Mouse (Mus musculus) liver, embryonic 15.5 days (tissue): ENCODE measurements around the gene Arhgap30. TPM values are rescaled to one million over a fixed set of nuclear protein-coding genes. Genes with fewer than 3 reads are reported as not detected.

Experiments
- ATAC-seq: fragments of 200-750 bp; cut with Nextera tagmentation; 2 replicates; pipeline ENCODE4 v1.8.0; 2017; ENCODE audit warnings: moderate number of reproducible peaks, mild to moderate bottlenecking, moderate library complexity; ENCODE audit not compliant: insufficient read depth
- H3K27ac ChIP-seq: fragments of 300-500 bp; sonication (generic); replicated peaks from 2 replicates; pipeline ENCODE4 v1.5.1; 2015; ENCODE audit warnings: mild to moderate bottlenecking, inconsistent platforms
- H3K27me3 ChIP-seq: fragments of 300-500 bp; sonication (generic); 2 replicates; pipeline ENCODE4 v1.6.1; 2015; ENCODE audit warnings: mild to moderate bottlenecking, inconsistent platforms
- H3K36me3 ChIP-seq: fragments of 300-500 bp; sonication (generic); replicated peaks from 2 replicates; pipeline ENCODE4 v1.6.1; 2015; ENCODE audit warnings: moderate library complexity, mild to moderate bottlenecking, inconsistent platforms
- H3K4me1 ChIP-seq: fragments of 300-500 bp; sonication (generic); replicated peaks from 2 replicates; pipeline ENCODE4 v1.6.1; 2015; ENCODE audit warnings: inconsistent platforms
- H3K4me2 ChIP-seq: fragments of 300-500 bp; sonication (generic); 2 replicates; pipeline ENCODE4 v1.6.1; 2015; ENCODE audit warnings: moderate library complexity, mild to moderate bottlenecking, inconsistent platforms
- H3K4me3 ChIP-seq: fragments of 300-500 bp; sonication (generic); replicated peaks from 2 replicates; pipeline ENCODE4 v1.5.1; 2015; ENCODE audit warnings: mild to moderate bottlenecking, inconsistent platforms
- H3K9ac ChIP-seq: fragments of 300-500 bp; sonication (generic); 2 replicates; pipeline ENCODE4 v1.6.1; 2015; ENCODE audit warnings: moderate library complexity, mild to moderate bottlenecking, inconsistent platforms
- H3K9me3 ChIP-seq: fragments of 300-500 bp; sonication (generic); replicated peaks from 2 replicates; pipeline ENCODE4 v1.6.1; 2016; ENCODE audit warnings: inconsistent platforms
- WGBS: fragments of 180-500 bp; shearing (Covaris S2); methylation state at CpG from one replicate; pipeline ENCODE4 v1.1.7; 2015; ENCODE audit warnings: mixed read lengths; ENCODE audit not compliant: insufficient replicate concordance; 5-methylcytosine and 5-hydroxymethylcytosine counted together
- polyA plus RNA-seq: library from polyadenylated mRNA; unstranded; fragments of >200 nt; fragmentation: Nextera tagmentation; extraction: Ambion mirVana; gene quantifications from 2 replicates; pipeline ENCODE4 v1.2.1, GENCODE M21; 2015

Arhgap30 gene
- 5.0 and 5.3 TPM in 2 replicates for polyA plus RNA-seq

GRCm38 (mm10) chr1:171388376-171389102 lies at the start of gene Arhgap30:
Arhgap30 (plus strand) TSS chr1:171388954.
- ATAC-seq = peak; percentile 62
- Histone ChIP-seq H3K4me3 (peak within 1 kb of the TSS; percentile 47), H3K4me1 (peaks cover 16% of the 10 kb centered on the region), H3K9ac (no peak within 1 kb of the TSS), H3K9me3 (no peaks in the 10 kb centered on the region), H3K27ac (peak within 1 kb of the TSS; percentile 72), H3K36me3 (no peaks in the 10 kb centered on the region), H3K4me2 (peak within 1 kb of the TSS; percentile 58), H3K27me3 (peaks cover 2% of the 10 kb centered on the region; the same call in 1 of the 2 replicates)
- 20% methylated on average over 15 of the region's 15 CpGs for WGBS

DNA sequence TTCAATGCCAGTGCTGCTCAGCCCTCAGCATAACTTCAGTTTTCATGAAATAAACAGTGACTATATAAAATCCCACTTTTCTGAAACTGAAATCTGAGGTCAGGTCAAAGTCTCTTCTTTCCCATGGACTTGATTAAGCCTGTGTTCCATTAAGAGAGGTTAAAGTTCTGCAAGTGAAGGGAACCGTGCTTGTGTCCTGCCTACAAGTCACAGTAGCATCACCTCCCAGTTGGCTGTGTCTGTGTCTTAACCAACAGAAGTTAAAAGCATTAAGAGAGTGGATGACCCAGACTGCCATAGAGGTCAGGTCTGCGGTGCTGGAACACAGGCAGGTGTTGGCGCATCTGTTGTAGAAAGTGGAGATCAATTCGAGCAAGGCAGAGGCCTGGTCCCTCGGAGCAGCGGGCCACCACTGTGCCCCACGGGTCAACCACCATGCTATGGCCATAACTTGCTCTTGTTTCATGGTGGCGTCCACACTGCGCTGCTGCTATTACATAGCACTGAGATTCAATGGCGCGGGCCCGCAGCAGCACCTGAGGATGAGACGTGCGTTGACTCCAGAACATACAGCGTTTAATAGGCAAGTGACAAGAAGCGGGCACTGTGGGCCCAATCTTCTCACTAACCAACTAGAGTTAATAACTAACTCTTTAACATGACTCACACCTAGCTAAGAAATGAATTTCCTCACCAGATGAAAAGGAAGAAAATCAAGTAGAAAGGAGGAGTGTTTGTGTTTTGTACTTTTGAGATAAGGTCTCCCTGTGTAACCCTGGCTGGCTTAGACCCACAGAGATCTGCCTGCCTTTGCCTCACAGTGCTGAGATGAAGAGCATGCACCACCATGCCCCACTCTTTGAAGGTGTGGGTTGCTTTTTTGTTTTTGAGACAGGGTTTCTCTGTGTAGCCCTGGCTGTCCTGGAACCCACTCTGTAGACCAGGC lies 46.2 kb upstream of the Arhgap30 start:
- 87% methylated on average over 16 of the region's 16 CpGs for WGBS
- peaks cover 60% of the 10 kb centered on the region for H3K36me3 ChIP-seq
- no peaks in the 10 kb centered on the region for H3K9me3 ChIP-seq
- H3K27me3 ChIP-seq = no peaks in the 10 kb centered on the region
- no peak overlapping the region for H3K4me3 ChIP-seq
- H3K4me2 ChIP-seq = no peak overlapping the region
- ATAC-seq = no peak
- no peak overlapping the region for H3K9ac ChIP-seq
- no peak overlapping the region for H3K27ac ChIP-seq
- H3K4me1 ChIP-seq = peaks cover 25% of the 10 kb centered on the region

GRCm38 (mm10) chr1:171343922-171344677 lies 44.7 kb upstream of the Arhgap30 start:
- WGBS = 71% methylated on average over 9 of the region's 9 CpGs
- no peaks in the 10 kb centered on the region for H3K27me3 ChIP-seq
- H3K9ac ChIP-seq = no peak overlapping the region
- no peaks in the 10 kb centered on the region for H3K9me3 ChIP-seq
- peak overlapping the region; percentile 0; the same call in 1 of the 2 replicates for H3K27ac ChIP-seq
- 0 out of 2 replicates have a peak, but pooled peaks have one; percentile 16 for ATAC-seq
- peak overlapping the region; percentile 90; the same call in 1 of the 2 replicates for H3K4me3 ChIP-seq
- peaks cover 45% of the 10 kb centered on the region for H3K36me3 ChIP-seq
- H3K4me1 ChIP-seq = peaks cover 27% of the 10 kb centered on the region
- peak overlapping the region; percentile 84 for H3K4me2 ChIP-seq

GRCm38 (mm10) chr1:171344715-171345114 lies 44.0 kb upstream of the Arhgap30 start:
- peaks cover 39% of the 10 kb centered on the region for H3K36me3 ChIP-seq
- 64% methylated on average over 9 of the region's 9 CpGs for WGBS
- peak overlapping the region; percentile 77 for H3K27ac ChIP-seq
- H3K27me3 ChIP-seq = no peaks in the 10 kb centered on the region
- peak overlapping the region; percentile 79 for H3K9ac ChIP-seq
- peaks cover 27% of the 10 kb centered on the region for H3K4me1 ChIP-seq
- no peaks in the 10 kb centered on the region for H3K9me3 ChIP-seq
- H3K4me2 ChIP-seq = peak overlapping the region; percentile 84
- peak; percentile 27 for ATAC-seq
- H3K4me3 ChIP-seq = peak overlapping the region; percentile 90

GRCm38 (mm10) chr1:171345225-171346094 lies 43.3 kb upstream of the Arhgap30 start, which contains the start of the genes Nit1 and Pfdn2:
Nit1 (minus strand) TSS chr1:171345646.
Pfdn2 (plus strand) TSS chr1:171345670.
- peak; percentile 87 for ATAC-seq
- 1% methylated on average over 53 of the region's 53 CpGs for WGBS
- peaks cover 29% of the 10 kb centered on the region for H3K4me1 ChIP-seq

DNA sequence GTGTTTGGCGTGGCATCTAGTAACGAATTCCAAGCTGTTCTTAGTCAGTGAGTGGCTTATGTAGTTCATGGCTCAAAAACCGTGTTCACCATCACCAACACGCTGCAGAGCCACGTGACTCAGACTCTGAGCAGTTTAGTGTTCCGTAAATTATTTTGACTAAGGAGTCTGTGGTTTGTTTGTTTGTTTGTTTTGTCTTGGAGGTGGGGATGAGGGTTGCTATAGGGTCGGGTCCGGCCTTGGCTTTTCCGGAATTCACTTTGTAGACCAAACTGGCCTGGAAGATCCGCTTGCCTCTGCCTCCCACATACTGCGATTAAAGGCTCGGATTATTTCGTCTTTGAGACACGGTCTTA lies 42.7 kb upstream of the Arhgap30 start:
- Histone ChIP-seq H3K4me3 (peak overlapping the region; percentile 90), H3K9ac (peak overlapping the region; percentile 79), H3K4me1 (peaks cover 32% of the 10 kb centered on the region), H3K27me3 (no peaks in the 10 kb centered on the region), H3K27ac (peak overlapping the region; percentile 77), H3K4me2 (peak overlapping the region; percentile 84), H3K9me3 (no peaks in the 10 kb centered on the region), H3K36me3 (peaks cover 26% of the 10 kb centered on the region)
- 0% methylated on average over 14 of the region's 14 CpGs for WGBS
- peak; percentile 34; the same call in 1 of the 2 replicates for ATAC-seq

More at GRCm38 (mm10) chr1:171345225-171346094, 43.3 kb upstream of the Arhgap30 start, which contains the start of the genes Nit1 and Pfdn2:
- H3K36me3 ChIP-seq = peaks cover 32% of the 10 kb centered on the region
- H3K4me2 ChIP-seq = peak within 1 kb of the TSS; percentile 84
- no peaks in the 10 kb centered on the region for H3K9me3 ChIP-seq
- H3K27me3 ChIP-seq = no peaks in the 10 kb centered on the region
- peak within 1 kb of the TSS; percentile 77 for H3K27ac ChIP-seq
- H3K4me3 ChIP-seq = peak within 1 kb of the TSS; percentile 90
- peak within 1 kb of the TSS; percentile 79 for H3K9ac ChIP-seq

DNA sequence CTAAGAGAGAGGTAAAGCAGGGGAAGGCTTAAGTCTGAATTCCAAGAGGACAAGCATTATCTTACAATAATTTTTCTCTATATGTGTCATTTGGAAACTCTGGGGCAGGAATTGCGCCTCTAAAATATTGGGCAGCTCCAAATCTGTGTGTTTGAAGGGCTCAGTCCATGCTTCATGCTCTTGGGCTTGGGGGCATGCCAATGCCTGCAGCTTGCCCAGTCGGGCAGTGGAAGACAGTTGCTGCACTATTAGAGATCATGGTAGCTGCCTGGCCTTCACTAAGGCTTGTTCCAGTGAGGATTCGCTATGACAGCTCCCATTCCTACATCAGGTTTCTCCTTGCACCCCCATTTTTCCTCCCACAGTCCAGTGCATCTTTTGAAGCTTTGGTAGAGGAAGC lies 40.1 kb upstream of the Arhgap30 start:
- no peak overlapping the region for H3K9ac ChIP-seq
- 0 out of 2 replicates have a peak, but pooled peaks cover under 1% of the 10 kb centered on the region for H3K36me3 ChIP-seq
- 78% methylated on average over 3 of the region's 3 CpGs for WGBS
- no peaks in the 10 kb centered on the region for H3K9me3 ChIP-seq
- H3K4me2 ChIP-seq = no peak overlapping the region
- ATAC-seq = no peak
- H3K27me3 ChIP-seq = no peaks in the 10 kb centered on the region
- no peak overlapping the region for H3K4me3 ChIP-seq
- peaks cover 32% of the 10 kb centered on the region for H3K4me1 ChIP-seq
- no peak overlapping the region for H3K27ac ChIP-seq

- no peak for ATAC-seq
- Histone ChIP-seq H3K36me3 (no peaks in the 10 kb centered on the region), H3K9ac (no peak overlapping the region), H3K27me3 (no peaks in the 10 kb centered on the region), H3K9me3 (no peaks in the 10 kb centered on the region), H3K27ac (no peak overlapping the region), H3K4me1 (peaks cover 32% of the 10 kb centered on the region), H3K4me3 (no peak overlapping the region), H3K4me2 (no peak overlapping the region)
- WGBS = 84% methylated on average over 2 of the region's 2 CpGs
Measured at GRCm38 (mm10) chr1:171349210-171349609, 39.5 kb upstream of the Arhgap30 start.

DNA sequence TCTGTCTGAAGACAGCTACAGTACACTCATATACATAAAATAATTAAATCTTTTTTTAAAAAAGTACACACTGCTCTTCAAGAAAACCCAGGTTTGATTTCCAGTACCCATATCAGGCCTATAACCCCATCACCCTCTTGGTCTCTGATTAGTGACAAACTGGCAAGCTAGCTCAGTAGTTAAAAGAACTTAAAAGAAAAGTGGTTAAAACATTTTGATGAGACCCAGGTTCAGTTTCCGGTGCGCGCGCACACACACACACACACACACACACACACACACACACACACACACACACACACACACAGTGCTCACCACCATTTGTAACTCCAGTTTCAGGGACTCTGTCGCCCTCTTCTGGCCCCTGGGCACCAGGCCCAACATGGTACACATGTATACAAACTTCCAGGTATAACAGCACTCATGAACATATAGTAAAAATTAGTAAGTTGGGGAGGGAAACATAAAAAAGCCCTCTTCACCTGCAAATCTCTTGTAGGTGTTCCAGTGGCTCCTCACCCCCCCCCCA lies 32.9 kb upstream of the Arhgap30 start:
- no peak for ATAC-seq
- WGBS = 66% methylated on average over 5 of the region's 5 CpGs

More for the DNA sequence above, 32.9 kb upstream of the Arhgap30 start:
- Histone ChIP-seq H3K27me3 (no peaks in the 10 kb centered on the region), H3K4me1 (peaks cover 21% of the 10 kb centered on the region), H3K36me3 (peaks cover 24% of the 10 kb centered on the region), H3K9ac (no peak overlapping the region), H3K27ac (no peak overlapping the region), H3K4me3 (no peak overlapping the region), H3K4me2 (no peak overlapping the region), H3K9me3 (no peaks in the 10 kb centered on the region)
